Mouse (Mus musculus) B cell, adult 2 months (primary cell): ENCODE results near the gene Gm45837.
A peak's percentile ranks its signal among the peaks of the same experiment; 100 is the strongest.

Experiments used
- DNase-seq, 2 experiments: peaks; one replicate each; pipeline ENCODE4 v3.0.0; 2022

Gm45837 gene

GRCm38 (mm10) chr7:101449855-101450254, 39.2 kb downstream of the Gm45837 start:
- DNase-seq, result no peak

GRCm38 (mm10) chr7:101450422-101451401, 40.0 kb downstream of the Gm45837 start:
- DNase-seq, result peak; percentile 95 to 96

- DNase-seq, result no peak
These were observed 42.0 kb downstream of the Gm45837 start for GRCm38 (mm10) chr7:101452669-101453068.

- DNase-seq, result peak in 1 of 2 experiments; percentile 23
These were observed 42.6 kb downstream of the Gm45837 start for GRCm38 (mm10) chr7:101453296-101453695.

GRCm38 (mm10) chr7:101453725-101454124, 43.0 kb downstream of the Gm45837 start:
- no peak for DNase-seq

- peak; percentile 72 to 79 for DNase-seq
These were observed 43.8 kb downstream of the Gm45837 start for GRCm38 (mm10) chr7:101454479-101454878.

- DNase-seq, result no peak
These were observed 44.5 kb downstream of the Gm45837 start for GRCm38 (mm10) chr7:101455141-101455540.

- no peak for DNase-seq
These were observed 45.6 kb downstream of the Gm45837 start for GRCm38 (mm10) chr7:101456318-101456717.

GRCm38 (mm10) chr7:101456789-101457188, 46.1 kb downstream of the Gm45837 start:
- peak; percentile 52 to 59 for DNase-seq

GRCm38 (mm10) chr7:101457283-101457682, 46.6 kb downstream of the Gm45837 start:
- no peak for DNase-seq

- no peak for DNase-seq
These were observed 47.1 kb downstream of the Gm45837 start for GRCm38 (mm10) chr7:101457801-101458200.

GRCm38 (mm10) chr7:101458278-101458781, 47.6 kb downstream of the Gm45837 start:
- DNase-seq, result no peak

- DNase-seq, result peak in 1 of 2 experiments; percentile 50
These were observed 48.7 kb downstream of the Gm45837 start for GRCm38 (mm10) chr7:101459305-101459813.

- DNase-seq, result no peak
These were observed 49.4 kb downstream of the Gm45837 start for GRCm38 (mm10) chr7:101459923-101460607.

GRCm38 (mm10) chr7:101460608-101460957, 49.9 kb downstream of the Gm45837 start:
- DNase-seq, result no peak

- no peak for DNase-seq
These were observed 50.9 kb downstream of the Gm45837 start for GRCm38 (mm10) chr7:101461571-101461970.

- peak; percentile 46 for DNase-seq
These were observed 51.8 kb downstream of the Gm45837 start for GRCm38 (mm10) chr7:101462327-101463068.

GRCm38 (mm10) chr7:101463665-101464271, 53.1 kb downstream of the Gm45837 start:
- no peak for DNase-seq

GRCm38 (mm10) chr7:101464927-101465326, 54.2 kb downstream of the Gm45837 start:
- DNase-seq, result no peak

- DNase-seq, result no peak
These were observed 54.7 kb downstream of the Gm45837 start for GRCm38 (mm10) chr7:101465392-101465791.

- peak; percentile 79 to 82 for DNase-seq
These were observed 55.3 kb downstream of the Gm45837 start for GRCm38 (mm10) chr7:101465850-101466580.
